Mouse (Mus musculus): ENCODE data around the gene Bhlhe40.

Bhlhe40 gene

GRCm38 (mm10) chr6:108662314-108663240 lies 2.1 kb downstream of the Bhlhe40 start:
- in situ Hi-C loops (cut with MboI, MseI): loop anchor here (10.0 to 25.0 kb wide), 2 partner anchors 128 to 1875 kb away; no protein-coding TSS in a partner anchor

GRCm38 (mm10) chr6:108663241-108664194 lies 3.1 kb downstream of the Bhlhe40 start:
- in situ Hi-C loops (cut with MboI, MseI): loop anchor here (10.0 to 25.0 kb wide), 2 partner anchors 129 to 1876 kb away; no protein-coding TSS in a partner anchor

GRCm38 (mm10) chr6:108664533-108665150 lies 4.2 kb downstream of the Bhlhe40 start:
- in situ Hi-C loops (cut with MboI, MseI): loop anchor here (5.0 to 25.0 kb wide), 5 partner anchors 38 to 1877 kb away; no protein-coding TSS in a partner anchor

- in situ Hi-C loops (cut with MboI, MseI): loop anchor here (5.0 to 25.0 kb wide), 5 partner anchors 37 to 1878 kb away; no protein-coding TSS in a partner anchor
Observed at GRCm38 (mm10) chr6:108665587-108665986, 5.2 kb downstream of the Bhlhe40 start.

GRCm38 (mm10) chr6:108666648-108667488 lies 6.4 kb downstream of the Bhlhe40 start:
- in situ Hi-C loops (cut with MboI, MseI): loop anchor here (5.0 to 25.0 kb wide), 5 partner anchors 35 to 1880 kb away; no protein-coding TSS in a partner anchor

GRCm38 (mm10) chr6:108667599-108668021 lies 7.2 kb downstream of the Bhlhe40 start:
- in situ Hi-C loops (cut with MboI, MseI): loop anchor here (5.0 to 25.0 kb wide), 5 partner anchors 35 to 1880 kb away; no protein-coding TSS in a partner anchor

- in situ Hi-C loops (cut with MboI, MseI): loop anchor here (5.0 to 25.0 kb wide), 5 partner anchors 34 to 1881 kb away; no protein-coding TSS in a partner anchor
Observed at GRCm38 (mm10) chr6:108668321-108668786, 7.9 kb downstream of the Bhlhe40 start.

- in situ Hi-C loops (cut with MboI, MseI): loop anchor here (25.0 kb wide), 1 partner anchor 1883 kb away; no protein-coding TSS in a partner anchor
Observed at GRCm38 (mm10) chr6:108670276-108670675, 9.8 kb downstream of the Bhlhe40 start.

- in situ Hi-C loops (cut with MboI, MseI): loop anchor here (25.0 kb wide), 1 partner anchor 1884 kb away; no protein-coding TSS in a partner anchor
Observed at GRCm38 (mm10) chr6:108670821-108671220, 10.4 kb downstream of the Bhlhe40 start.

GRCm38 (mm10) chr6:108672094-108672493 lies 11.7 kb downstream of the Bhlhe40 start:
- in situ Hi-C loops (cut with MboI, MseI): loop anchor here (25.0 kb wide), 1 partner anchor 1885 kb away; no protein-coding TSS in a partner anchor

- in situ Hi-C loops (cut with MboI, MseI): loop anchor here (25.0 kb wide), 1 partner anchor 1887 kb away; no protein-coding TSS in a partner anchor
Observed at GRCm38 (mm10) chr6:108674221-108674620, 13.8 kb downstream of the Bhlhe40 start.

- in situ Hi-C loops (cut with MboI, MseI): no loop called here
Observed at GRCm38 (mm10) chr6:108676783-108677340, 16.4 kb downstream of the Bhlhe40 start.

GRCm38 (mm10) chr6:108677697-108678096 lies 17.3 kb downstream of the Bhlhe40 start:
- in situ Hi-C loops (cut with MboI, MseI): no loop called here

- in situ Hi-C loops (cut with MboI, MseI): no loop called here
Observed at GRCm38 (mm10) chr6:108678227-108678626, 17.8 kb downstream of the Bhlhe40 start.

- in situ Hi-C loops (cut with MboI, MseI): no loop called here
Observed at GRCm38 (mm10) chr6:108680503-108680902, 20.1 kb downstream of the Bhlhe40 start.

- in situ Hi-C loops (cut with MboI, MseI): no loop called here
Observed at GRCm38 (mm10) chr6:108681084-108681483, 20.7 kb downstream of the Bhlhe40 start.

- in situ Hi-C loops (cut with MboI, MseI): no loop called here
Observed at GRCm38 (mm10) chr6:108683140-108683539, 22.7 kb downstream of the Bhlhe40 start.

- in situ Hi-C loops (cut with MboI, MseI): no loop called here
Observed at GRCm38 (mm10) chr6:108684430-108684829, 24.0 kb downstream of the Bhlhe40 start.

- in situ Hi-C loops (cut with MboI, MseI): no loop called here
Observed at GRCm38 (mm10) chr6:108685758-108686355, 25.4 kb downstream of the Bhlhe40 start.

All from T-helper 17 cell (primary cell).